Mouse (Mus musculus): ENCODE results near the gene Syt7. TPM values are rescaled to one million over a fixed set of nuclear protein-coding genes. Genes with fewer than 3 reads are reported as not detected.
A peak's percentile ranks its signal among the peaks of the same experiment; 100 is the strongest.

The Syt7 gene
- total RNA-seq, 2 experiments from 2014 or later, result 39.4 to 41.6 TPM

DNA sequence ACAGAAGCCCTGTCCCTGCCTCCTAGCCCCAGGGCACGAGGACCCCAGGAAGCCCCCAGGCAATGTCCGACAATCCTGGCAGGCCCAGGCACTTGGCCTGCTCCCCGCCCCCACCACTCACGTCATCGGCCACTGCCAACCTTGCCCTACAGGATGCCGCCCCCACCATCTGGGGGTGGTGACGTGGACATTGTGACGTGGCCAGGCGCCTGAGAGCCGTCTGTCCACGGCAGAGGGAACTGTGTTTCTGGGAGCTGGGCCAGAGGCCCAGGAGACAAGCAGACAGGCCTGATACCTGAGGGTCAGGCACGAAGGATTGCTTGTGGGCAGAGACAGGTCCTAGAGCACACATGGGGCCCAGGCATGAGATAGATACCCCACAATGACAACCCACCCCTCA is 28.5 kb downstream of the Syt7 start:
- intact Hi-C loops (cut with DNase I), result no loop called here
- peak; percentile 69 for DNase-seq

DNA sequence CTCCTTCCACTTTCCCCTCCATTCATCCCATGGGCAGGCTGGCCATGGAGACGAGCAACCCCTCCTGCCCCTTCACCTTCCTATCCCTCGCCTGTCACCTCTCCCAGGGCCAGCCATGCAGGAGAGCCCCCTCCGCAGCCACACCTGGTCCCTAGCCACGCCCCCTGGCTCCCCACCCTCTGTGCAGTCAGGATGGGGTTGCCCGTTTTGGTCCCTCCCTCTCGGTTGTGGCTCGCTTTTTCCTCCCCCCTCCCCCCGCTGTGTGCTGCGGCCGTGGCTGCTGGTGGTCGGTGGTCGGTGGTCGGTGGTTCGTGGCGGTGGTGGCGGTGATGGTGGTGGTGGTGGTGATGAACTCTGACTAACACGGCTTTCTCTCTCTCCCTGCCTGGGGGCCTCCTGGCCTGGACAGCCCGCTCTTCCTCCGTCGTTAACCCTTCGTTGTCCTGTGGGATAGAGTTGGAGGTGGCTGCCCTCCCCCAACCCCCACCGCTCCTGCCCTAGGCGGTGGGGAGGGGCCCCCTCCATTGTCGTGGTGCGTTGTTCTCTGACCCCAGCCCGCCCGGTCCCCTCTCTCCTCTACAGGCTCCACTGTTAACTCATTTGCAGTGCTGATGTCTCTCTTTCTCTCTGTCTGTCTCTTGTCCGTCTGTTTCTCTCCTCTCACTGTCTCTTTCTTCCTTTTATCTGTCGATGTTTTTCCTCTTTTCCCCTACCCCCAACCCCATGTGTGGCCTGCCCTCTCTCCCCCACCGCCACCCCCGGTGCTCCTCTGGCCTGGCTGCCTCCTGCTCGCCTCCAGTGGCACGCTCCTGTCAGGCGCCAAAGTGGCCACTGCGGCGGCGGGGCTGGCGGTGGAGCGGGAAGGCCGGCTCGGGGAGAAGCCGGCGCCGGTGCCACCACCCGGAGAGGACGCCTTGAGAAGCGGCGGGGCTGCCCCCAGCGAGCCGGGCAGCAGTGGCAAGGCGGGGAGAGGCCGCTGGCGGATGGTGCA is 33.4 kb downstream of the Syt7 start:
- intact Hi-C loops (cut with DNase I), result no loop called here
- no peak for DNase-seq

DNA sequence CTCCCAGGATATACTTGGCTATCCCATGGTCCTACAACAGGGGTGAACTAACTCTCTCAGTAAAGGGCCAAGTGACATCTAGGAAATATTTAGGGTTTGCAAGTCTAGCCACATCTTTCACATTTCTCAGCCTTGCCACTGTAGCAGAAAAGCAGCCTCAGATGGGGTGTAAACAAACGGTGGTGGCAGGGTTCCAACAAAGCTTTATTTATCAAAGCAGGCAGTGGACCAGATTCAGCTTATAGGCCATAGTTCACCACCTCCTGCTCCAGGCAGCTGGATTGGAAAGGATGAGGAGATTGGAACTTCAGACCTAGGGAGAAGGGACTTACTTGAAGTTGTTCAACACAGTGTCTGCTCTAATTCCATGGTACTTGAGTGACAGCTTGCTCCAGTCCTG is 35.9 kb downstream of the Syt7 start:
- DNase-seq, result no peak

DNA sequence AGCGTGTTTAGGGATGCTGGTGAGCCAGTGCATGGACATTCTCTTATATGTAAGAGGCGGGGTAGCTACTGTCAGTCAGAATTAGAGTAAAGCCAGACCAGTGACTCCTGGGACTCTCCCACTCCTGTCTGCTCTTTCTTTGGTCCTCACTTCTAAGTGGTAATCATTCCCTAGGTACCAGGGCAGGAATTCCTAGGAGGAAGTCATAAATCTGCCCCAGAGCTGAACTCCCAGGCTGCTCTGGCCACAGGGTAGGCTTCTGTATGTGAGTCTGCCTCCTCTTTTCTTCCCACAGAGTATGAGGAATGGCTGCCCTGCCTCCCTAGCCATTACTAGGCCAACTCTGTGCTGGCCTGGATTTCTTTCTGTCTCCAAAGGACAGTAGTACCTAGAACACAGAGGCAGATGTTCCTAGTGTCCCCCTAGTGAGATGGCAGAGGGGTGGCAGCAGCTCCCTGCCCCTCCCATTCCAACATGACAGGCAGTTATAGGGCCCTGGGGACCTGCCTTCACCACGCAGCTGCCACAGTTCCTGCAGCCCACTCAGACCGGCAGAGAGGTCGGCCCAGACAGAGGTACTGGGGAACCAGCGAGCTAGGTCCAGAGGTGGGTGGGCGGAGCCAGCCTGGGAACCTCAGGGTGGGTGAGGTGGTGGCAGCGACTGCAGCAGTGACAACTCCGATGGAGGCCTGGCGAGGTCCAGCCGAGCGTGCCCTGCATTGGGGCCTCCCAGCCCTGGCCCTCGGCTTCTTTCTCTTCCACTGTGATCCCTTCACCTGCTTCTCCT is 36.8 kb downstream of the Syt7 start:
- DNase-seq, result no peak
- intact Hi-C loops (cut with DNase I), result no loop called here

More for the DNA sequence above, 35.9 kb downstream of the Syt7 start:
- intact Hi-C loops (cut with DNase I), result no loop called here

DNA sequence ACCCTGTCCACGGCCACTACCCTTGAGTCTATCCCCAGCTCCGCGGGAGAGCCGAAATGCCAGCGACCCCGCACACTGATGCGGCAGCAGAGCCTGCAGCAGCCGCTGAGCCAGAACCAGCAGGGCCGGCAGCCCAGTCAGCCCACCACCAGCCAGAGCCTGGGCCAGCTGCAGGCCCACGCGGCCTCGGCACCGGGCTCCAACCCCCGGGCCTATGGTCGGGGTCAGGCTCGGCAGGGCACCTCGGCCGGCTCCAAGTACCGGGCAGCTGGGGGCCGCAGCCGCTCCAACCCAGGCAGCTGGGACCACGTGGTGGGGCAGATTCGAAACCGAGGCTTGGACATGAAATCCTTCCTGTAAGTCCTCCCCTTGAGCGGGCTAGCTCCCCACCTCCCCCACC is 37.4 kb downstream of the Syt7 start:
- no peak for DNase-seq
- intact Hi-C loops (cut with DNase I), result no loop called here

DNA sequence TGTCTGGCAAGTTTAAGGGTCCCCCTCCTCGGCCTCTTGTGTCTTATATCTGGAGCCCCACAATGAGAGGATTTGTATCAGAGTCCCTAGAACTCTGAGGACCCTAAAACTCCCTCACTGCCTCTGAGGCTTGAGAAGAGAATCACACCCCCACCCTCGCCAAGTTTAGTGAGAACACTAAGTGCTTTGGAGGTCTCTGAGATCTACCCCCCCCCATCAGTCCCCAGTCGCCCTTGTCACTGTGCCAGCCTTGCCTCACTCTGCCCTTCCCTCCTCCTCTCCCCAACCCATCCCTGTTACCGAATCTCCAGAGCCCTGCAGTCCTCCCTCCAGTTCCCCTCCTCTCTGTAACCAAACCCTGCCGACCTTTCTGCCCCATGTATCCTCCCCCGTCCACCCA is 37.9 kb downstream of the Syt7 start:
- intact Hi-C loops (cut with DNase I), result no loop called here
- no peak for DNase-seq

DNA sequence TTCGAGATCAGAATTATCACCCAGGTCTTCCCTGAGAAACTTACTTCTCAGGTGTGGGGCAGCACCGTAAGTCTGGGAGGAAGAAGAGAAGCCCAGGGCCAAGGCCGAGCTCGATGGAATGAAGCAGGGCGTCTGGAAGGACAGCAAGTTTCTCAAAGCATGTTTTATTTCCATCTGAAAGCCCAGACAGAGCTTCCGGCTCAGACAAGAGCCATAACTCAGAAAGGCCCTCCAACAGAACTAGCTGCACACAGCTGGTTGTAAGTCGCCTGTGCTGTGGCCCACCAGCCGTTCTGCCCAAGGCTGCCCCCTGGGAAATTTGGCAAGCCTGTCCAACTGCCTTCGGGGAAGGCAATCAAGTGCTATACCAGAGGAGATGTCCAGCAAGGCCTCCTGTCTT is 38.5 kb downstream of the Syt7 start:
- intact Hi-C loops (cut with DNase I), result no loop called here
- DNase-seq, result no peak

DNA sequence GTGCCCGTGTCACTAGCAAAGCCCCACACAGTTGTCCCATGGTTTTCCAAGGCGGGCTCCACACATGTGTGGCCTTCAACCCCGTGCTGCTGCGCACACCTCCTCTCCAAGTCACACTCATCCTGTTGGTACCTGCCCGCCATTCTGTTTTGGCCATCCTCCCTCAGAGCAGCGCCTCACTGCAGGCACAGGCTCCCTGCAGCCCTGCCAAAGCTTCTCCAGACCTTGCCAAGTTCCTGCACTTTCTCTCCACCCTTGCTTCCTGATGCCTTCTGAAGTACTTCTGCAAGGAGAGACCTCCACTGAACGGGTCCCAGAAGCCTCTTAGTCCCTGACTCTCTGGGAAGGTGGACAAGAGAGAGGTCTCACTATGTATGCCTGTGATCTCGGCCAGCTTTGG is 40.5 kb downstream of the Syt7 start:
- DNase-seq, result peak in 1 of 2 experiments; percentile 35
- intact Hi-C loops (cut with DNase I), result no loop called here

DNA sequence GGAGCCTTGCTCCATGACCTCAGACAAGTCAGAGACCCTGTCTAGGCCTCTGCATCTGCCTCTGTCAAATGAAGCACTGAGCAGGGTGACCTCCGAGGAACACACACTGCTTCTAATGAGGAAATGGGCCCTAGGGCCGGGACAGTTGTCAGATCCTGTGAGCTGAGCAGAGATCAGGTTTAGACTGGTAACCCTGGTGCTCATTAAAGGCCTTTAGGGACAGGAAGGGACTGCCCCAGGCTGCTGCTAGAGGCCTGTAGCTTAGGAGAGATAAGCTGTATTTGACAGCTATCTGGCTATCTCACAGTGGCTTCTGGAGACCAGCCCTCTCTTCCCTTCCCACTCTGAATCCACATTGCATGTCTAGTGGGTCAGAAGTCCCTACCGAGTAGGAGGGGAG is 42.5 kb downstream of the Syt7 start:
- intact Hi-C loops (cut with DNase I), result no loop called here
- no peak for DNase-seq

DNA sequence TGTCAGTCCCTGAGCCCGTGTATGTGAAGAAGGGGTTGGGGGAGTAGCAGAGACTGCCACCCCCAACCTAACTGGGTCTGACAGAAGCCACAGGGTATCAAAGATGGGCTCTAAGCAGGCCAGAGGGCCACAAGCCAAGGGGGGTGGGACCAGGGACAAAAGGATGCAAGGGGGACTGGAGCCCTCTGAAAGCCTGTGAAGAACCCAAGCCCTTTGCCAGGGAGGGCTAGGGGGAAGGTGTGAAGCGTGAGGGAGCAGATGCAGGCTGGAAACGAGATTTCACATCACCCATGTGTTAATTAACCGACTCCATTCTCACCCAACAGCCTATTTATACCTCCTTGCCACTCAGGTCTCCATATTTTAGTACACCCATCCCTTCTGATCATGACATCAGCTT is 43.0 kb downstream of the Syt7 start:
- intact Hi-C loops (cut with DNase I), result no loop called here
- DNase-seq, result no peak

DNA sequence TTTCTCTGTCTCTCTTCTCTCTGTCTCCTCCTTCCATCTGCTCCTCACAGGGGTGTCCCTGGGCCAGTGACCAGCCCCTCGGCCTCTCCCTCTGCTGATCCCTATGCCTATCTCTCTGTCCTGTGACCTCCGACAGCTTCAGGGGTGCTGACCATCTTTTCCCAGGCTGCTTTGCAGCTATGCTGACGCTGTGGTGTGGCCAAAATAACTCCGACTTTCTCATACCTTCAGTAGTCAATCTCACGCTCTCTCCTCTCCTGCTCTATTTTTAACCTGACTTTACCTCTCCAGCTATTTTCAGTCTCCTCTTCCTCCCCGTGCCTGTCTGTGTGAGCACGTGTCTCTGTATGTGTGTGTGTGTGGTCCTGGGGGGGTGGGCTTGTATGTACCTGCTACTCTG is 44.3 kb downstream of the Syt7 start:
- intact Hi-C loops (cut with DNase I), result loop anchor here (1.0 kb wide), 1 partner anchor 15 kb away; no protein-coding TSS in a partner anchor
- DNase-seq, result no peak

DNA sequence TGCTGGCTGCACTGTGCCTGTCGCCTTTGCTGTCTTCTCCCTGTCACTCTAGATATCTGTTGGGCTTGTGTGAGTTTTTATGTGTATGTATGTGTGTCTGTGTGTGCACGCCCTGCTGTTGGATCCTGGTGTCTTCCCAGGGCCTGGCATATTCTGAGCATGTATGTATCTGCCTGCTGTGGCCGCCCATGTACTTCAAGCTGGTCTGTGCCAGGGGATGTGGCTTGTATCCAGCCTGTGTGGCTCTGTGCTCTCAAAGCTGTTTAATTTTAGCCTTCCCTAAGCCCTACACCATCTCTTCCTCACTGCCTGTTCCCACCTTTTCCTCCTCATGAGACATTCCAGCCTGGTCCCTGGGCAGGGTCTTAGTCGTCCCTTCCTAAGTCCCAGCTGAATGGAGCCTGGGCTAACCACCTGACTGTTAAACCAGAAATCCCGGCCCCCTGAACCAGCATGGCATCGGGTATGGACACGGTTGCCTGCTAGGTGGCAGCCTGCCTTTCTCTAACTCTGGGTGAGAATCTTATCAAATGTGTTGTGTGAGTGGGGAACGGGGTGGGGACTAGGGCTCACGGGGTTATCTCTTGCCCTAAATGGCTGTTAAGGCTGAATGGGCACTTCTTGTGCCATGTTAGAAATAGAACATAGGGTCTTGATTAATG is 45.1 kb downstream of the Syt7 start:
- intact Hi-C loops (cut with DNase I), result loop anchor here (1.0 to 2.0 kb wide), 2 partner anchors 16 to 41 kb away; no protein-coding TSS in a partner anchor
- peak; percentile 40 to 53 for DNase-seq

DNA sequence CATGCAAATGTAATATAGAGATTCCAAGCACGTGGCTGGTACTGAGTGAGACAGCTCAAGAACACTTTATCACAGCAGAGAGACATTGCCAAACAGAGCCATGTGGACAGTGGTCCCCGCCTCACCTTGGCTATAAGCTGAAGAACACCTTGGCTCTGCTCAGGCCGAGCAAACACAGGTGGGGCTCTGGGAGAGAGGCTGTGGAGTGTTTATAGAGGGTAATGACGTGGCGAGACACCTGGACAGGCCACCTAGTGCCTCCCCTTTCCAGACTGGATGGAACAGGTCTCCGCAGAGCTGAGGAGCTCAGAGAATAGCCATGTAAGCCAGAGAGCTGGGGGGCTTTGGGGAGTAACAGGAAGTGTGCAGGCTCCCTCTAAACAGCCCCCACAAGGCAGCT is 46.0 kb downstream of the Syt7 start:
- intact Hi-C loops (cut with DNase I), result loop anchor here (2.0 to 5.0 kb wide), 2 partner anchors 42 to 178 kb away; no protein-coding TSS in a partner anchor

DNA sequence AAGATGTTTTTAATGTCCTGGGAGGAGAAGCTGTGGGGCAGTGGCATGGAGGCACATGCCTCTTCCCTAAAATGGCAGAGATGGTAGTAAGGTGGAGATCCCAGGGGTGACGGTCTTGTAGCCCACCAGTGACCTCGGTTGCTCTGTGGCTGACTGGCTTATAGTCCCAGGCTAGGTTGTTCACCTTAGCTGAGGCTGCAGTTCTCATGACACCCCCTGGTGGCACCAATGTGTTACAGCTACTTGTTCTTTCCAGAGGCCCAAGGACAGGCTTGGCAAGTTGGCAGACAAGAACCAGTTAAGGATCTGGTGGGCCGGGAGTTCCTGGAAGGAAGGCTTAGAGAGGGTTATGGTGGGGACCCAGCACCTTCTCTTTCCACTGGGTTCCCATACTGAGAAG is 47.0 kb downstream of the Syt7 start:
- intact Hi-C loops (cut with DNase I), result loop anchor here (1.0 to 5.0 kb wide), 3 partner anchors 43 to 179 kb away; no protein-coding TSS in a partner anchor
- peak; percentile 54 to 65 for DNase-seq

More for the DNA sequence above, 46.0 kb downstream of the Syt7 start:
- DNase-seq, result no peak

DNA sequence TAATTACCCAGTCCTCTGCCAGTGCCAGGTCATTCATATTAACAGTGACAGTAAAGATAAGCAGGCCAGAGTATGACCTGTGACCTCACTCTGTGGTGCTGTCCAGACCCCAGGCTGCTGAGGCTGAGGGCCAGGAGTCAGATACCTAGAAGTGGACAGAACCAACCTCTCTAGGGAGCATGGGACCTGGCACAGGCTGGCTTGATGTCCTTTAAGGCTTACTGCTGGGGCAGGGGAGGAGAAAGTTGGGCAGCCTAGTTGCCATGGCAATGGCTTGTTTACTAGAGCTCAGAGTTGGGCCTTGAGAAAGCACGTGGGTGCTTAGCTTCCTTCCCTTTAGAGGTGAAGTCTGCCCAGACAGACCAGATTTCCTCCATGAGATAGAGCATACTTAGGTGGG is 47.8 kb downstream of the Syt7 start:
- no peak for DNase-seq
- intact Hi-C loops (cut with DNase I), result loop anchor here (1.0 to 5.0 kb wide), 2 partner anchors 103 to 179 kb away; no protein-coding TSS in a partner anchor

DNA sequence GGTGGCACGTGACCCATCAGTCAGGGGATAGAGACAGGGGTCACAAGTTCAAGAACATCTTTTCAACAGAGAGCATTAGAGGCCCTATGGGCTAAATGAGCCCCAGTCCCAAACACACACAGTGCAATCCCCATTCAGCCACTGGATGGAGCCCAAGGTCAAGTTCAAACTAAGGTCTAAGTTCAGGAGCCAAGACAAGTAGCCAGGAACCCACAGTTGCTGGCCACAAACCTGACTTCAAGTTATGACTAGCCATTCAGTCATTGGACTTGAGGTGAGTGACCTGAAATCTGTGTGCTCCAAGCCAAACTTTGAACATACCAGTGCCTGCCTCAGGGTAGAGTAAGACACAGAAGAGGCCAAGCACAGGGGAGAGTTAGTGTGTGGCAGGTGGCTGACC is 48.6 kb downstream of the Syt7 start:
- intact Hi-C loops (cut with DNase I), result loop anchor here (5.0 kb wide), 1 partner anchor 180 kb away; no protein-coding TSS in a partner anchor
- DNase-seq, result no peak

DNA sequence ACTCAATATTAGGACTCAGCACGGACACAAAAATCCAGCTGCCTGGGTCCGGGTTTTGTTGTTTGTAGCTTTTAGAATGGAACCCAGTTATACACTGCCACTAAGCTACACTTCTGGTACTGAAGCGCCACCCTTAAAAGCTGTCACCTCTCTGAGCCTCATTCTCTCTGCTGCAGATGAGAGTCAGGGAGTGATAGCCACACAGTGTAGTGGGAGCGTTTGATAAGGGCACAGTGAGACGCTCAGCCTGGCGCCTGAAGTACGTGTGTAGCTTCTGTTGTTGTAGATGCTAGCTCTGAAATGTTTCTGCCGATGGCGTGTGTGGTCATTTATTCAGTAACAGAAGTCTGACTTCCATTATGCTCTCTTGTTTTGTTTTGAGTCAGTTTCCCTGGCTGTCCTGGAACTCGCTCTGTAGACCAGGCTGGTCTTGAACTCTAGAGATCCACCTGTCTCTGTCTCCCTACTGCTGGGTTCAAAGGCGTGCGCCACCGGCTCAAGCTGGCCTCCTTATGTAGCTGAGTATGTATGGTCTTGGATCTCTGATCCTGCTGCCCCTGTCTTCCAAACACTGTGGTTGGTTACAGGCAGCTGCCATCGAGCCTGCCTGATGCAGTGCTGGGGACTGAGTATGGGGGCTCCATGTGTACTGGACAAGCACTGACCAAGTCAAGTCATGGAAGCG is 55.9 kb downstream of the Syt7 start:
- no peak for DNase-seq
- intact Hi-C loops (cut with DNase I), result no loop called here

DNA sequence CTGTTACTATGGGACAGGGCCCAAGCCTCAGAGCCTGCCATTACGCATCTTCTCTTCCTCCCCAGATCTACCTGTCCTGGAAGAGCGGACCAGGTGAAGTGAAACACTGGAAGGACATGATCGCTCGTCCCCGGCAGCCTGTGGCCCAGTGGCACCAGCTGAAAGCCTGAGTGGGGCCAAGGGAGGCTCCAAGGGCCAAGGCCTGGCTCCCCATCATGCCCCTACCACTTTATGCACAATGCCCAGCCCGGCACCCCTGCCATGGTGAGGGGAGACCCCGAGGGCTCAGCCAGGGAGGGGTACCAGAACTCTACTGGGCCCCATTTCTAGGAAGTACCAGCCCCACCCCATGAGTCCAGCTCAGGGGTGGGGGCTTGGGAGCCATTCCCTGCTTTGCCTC is 59.4 kb downstream of the Syt7 start:
- DNase-seq, result no peak
- intact Hi-C loops (cut with DNase I), result no loop called here

DNA sequence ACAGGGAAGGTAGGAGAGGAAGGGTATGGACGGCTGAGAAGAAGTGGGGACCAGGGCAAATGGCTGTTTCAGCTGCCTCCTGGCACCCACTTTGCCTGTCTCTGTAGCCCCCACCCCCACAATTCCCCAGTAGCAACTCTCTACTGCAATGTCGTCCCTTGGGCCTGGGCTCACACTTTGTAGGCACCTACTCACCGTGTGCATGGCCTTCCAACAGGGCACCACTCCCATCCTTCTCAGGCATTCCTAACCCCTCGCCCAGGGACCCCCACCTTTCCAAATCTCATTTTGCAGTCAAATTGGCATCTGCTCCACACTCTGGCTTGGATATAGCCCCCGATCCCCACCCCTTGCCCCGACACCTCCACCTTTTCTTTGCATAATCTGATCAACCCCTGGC is 60.3 kb downstream of the Syt7 start:
- intact Hi-C loops (cut with DNase I), result loop anchor here (1.0 kb wide), 1 partner anchor 37 kb away; no protein-coding TSS in a partner anchor
- DNase-seq, result no peak

DNA sequence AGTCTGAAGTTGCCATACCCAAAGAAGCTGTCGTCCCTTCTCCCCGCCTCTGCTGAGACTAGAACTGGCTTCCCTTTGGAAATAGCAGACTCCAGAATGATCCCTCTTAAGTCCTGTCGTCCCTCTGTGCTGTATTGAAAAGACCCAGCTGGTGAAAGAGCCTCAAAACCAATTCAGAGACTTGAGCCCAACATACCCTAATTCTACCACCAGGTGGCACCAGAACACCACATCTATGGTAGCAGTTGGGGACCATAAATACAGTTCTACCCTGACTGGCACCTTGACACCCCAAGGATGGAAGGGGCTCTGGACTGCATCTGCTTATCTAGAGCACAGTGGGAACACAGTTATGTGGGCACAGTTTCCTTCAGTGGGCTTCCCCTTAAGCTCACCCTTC is 60.8 kb downstream of the Syt7 start:
- peak; percentile 68 to 71 for DNase-seq
- intact Hi-C loops (cut with DNase I), result loop anchor here (1.0 kb wide), 1 partner anchor 37 kb away; no protein-coding TSS in a partner anchor

Measured in heart, postnatal 36 days (tissue).